Mouse (Mus musculus): Measurements from ENCODE around the gene Pcif1. TPM values are rescaled to one million over a fixed set of nuclear protein-coding genes. Genes with fewer than 3 reads are reported as not detected.
"Not testable (repeated sequence)": the region's sequence is repeated elsewhere in the genome, so short reads cannot be mapped to it uniquely, and the experiment has no call there.

The Pcif1 gene
- total RNA-seq, 2 experiments from 2014 or later: 25.6 TPM

GRCm38 (mm10) chr2:164871602-164872303 lies 7.4 kb upstream of the Pcif1 start:
- no peak overlapping the region for H3K27ac ChIP-seq
- no peak; the same call in 1 of the 2 replicates for TF ChIP-seq CTCF (IDR thresholded peaks at IDR 0.05)
- H3K4me3 ChIP-seq: no peak overlapping the region
- no peak for DNase-seq
- intact Hi-C loops (cut with DNase I): no loop called here

- no peak for TF ChIP-seq CTCF (IDR thresholded peaks at IDR 0.05)
- peak overlapping the region; percentile 64 for H3K4me3 ChIP-seq
- peak overlapping the region; percentile 100 for H3K27ac ChIP-seq
- DNase-seq: no peak
- intact Hi-C loops (cut with DNase I): no loop called here
These were observed 5.5 kb upstream of the Pcif1 start for GRCm38 (mm10) chr2:164873621-164874020.

DNA sequence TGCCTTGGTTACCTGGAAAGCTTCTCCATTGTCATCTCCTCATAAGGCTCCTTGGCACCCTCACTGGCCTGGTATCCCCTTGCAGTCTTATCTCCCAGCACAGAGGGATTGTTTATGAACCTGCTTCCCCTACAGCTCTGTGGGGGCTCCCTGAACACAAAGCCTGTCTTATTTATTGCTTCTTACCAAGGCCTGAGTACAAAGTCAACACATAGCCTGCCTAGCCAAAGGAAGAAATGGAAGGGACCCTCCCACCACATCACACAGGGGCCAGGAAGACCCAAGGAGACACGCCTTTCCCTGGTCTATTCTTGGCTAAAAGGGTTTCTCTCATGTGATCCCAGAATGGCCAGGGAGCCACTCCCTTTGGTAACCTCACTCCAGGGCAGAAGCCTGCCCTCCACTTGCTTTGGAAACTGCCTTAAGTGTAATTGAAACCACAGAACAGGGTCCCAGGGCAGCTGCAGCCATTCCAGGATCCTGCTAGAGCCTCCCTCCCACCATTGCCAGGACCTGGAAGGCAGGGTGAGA lies 4.8 kb upstream of the Pcif1 start:
- H3K4me3 ChIP-seq: peak overlapping the region; percentile 64
- TF ChIP-seq CTCF (IDR thresholded peaks at IDR 0.05): no peak
- intact Hi-C loops (cut with DNase I): no loop called here
- H3K27ac ChIP-seq: peak overlapping the region; percentile 100
- DNase-seq: peak; percentile 68

DNA sequence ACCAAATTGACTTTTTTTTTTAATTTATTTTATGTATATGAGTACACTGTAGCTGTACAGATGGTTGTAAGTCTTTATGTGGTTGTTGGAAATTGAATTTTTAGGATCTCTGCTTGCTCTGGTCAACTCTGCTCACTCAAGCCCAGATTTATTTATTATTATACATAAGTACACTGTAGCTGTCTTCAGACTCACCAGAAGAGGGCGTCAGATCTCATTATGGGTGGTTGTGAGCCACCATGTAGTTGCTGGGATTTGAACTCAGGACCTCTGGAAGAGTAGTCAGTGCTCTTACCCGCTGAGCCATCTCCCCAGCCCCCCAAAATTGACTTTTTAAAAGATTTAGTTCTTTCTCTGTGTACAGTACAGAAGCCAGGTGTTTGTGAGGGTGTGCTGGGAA lies 3.5 kb upstream of the Pcif1 start:
- intact Hi-C loops (cut with DNase I): not testable (repeated sequence)

DNA sequence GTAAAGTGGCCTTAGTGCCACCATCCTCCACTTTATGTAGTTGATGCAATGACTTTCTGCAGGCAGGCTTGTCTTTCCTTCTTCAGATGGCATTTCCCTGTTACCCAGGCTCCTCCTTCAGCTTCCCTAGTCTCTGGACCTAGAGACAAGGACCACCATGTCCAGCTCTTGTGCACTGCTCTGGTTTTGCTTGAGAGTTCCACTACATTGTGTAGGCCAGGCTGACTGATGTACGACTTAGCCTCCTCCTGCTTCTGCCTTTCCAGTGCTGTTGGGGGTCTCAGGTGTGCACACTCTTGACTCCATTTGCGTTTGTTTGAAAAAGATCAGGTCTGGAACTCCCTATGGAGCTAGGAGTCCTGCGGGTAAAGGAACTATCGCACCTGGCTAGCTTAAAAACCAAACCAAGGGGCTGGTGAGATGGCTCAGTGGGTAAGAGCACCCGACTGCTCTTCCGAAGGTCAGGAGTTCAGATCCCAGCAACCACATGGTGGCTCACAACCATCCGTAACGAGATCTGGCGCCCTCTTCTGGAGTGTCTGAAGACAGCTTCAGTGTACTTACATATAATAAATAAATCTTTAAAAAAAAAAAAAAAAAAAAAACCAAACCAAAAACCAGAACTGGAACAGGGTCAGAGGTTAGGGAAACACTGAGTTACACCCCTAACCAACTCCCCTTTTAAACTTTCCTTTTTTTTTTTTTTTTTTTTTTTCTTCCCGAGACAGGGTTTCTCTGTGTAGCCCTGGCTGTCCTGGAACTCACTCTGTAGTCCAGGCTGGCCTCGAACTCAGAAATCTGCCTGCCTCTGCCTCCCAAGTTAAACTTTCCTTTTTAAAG lies 1.5 kb upstream of the Pcif1 start:
- DNase-seq: peak; percentile 11
- Histone ChIP-seq H3K4me3 (peak overlapping the region; percentile 95), H3K27ac (peak overlapping the region; percentile 100)
- intact Hi-C loops (cut with DNase I): loop anchor here (2.0 kb wide), 1 partner anchor 45 kb away; the partner anchor contains the start of genes Ctsa and Neurl2
- TF ChIP-seq CTCF (IDR thresholded peaks at IDR 0.05): peak; percentile 26; the same call in 1 of the 2 replicates

More for the DNA sequence above, 3.5 kb upstream of the Pcif1 start:
- H3K27ac ChIP-seq: peak overlapping the region; percentile 100
- not testable (repeated sequence) for H3K4me3 ChIP-seq
- peak; percentile 35 for TF ChIP-seq CTCF (IDR thresholded peaks at IDR 0.05)
- DNase-seq: peak; percentile 5

- peak; percentile 86 for DNase-seq
- H3K4me3 ChIP-seq: peak overlapping the region; percentile 95
- intact Hi-C loops (cut with DNase I): loop anchor here (1.0 to 2.0 kb wide), 2 partner anchors 33 to 46 kb away; partner anchors contain the start of genes Ctsa, Neurl2 and Zfp335
- H3K27ac ChIP-seq: peak overlapping the region; percentile 100
- peak; percentile 42 for TF ChIP-seq CTCF (IDR thresholded peaks at IDR 0.05)
These were observed 436 bp upstream of the Pcif1 start for GRCm38 (mm10) chr2:164878509-164879227.

DNA sequence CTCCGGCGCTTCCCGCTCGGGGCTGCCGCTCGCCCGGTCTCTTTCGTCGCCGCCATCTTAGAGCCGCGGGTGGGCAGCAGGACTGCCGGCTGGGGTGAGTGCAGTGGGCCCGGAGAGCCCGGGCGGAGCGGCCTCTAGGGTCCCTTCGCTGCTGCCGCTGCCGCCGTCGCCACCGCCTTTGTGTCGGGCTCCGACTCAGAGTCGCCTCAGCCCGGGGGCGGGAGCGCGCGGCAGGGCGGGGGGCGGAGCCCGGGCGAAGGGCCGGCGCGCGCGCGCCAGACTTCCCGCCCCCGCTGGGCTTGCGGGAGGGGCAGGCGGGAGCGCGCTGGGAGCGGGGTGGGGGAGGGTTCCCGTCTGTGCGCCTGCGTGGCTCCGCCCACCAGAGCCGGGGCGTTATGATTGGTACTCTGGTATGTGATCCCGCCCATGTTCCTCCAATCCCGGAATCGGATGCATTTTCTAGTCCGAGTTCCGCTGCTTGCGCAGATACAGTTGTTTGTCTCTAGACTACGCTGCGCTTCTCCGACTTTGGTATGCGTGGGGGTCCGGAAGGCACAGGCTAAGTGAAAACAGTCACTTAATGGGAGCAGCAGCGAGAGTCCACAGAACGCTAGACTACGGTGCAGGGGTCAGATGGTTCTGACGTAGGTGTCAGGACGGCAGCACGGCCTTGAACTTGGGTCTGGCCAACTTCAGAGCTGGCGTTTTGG lies 619 bp downstream of the Pcif1 start:
- intact Hi-C loops (cut with DNase I): loop anchor here (1.0 to 2.0 kb wide), 2 partner anchors 32 to 47 kb away; partner anchors contain the start of genes Ctsa, Neurl2 and Zfp335
- Histone ChIP-seq H3K27ac (peak overlapping the region; percentile 100), H3K4me3 (peak overlapping the region; percentile 95)
- peak; percentile 96 for DNase-seq
- no peak for TF ChIP-seq CTCF (IDR thresholded peaks at IDR 0.05)

GRCm38 (mm10) chr2:164882619-164883018 lies 3.5 kb downstream of the Pcif1 start:
- Histone ChIP-seq H3K4me3 (no peak overlapping the region), H3K27ac (0 out of 2 replicates have a peak overlapping the region, but pooled peaks have one; percentile 16)
- DNase-seq: peak; percentile 15
- no peak for TF ChIP-seq CTCF (IDR thresholded peaks at IDR 0.05)
- intact Hi-C loops (cut with DNase I): no loop called here

GRCm38 (mm10) chr2:164885788-164886187 lies 6.7 kb downstream of the Pcif1 start:
- DNase-seq: peak; percentile 90
- H3K4me3 ChIP-seq: 0 out of 2 replicates have a peak overlapping the region, but pooled peaks have one; percentile 3
- intact Hi-C loops (cut with DNase I): no loop called here
- no peak for TF ChIP-seq CTCF (IDR thresholded peaks at IDR 0.05)
- H3K27ac ChIP-seq: peak overlapping the region; percentile 83

DNA sequence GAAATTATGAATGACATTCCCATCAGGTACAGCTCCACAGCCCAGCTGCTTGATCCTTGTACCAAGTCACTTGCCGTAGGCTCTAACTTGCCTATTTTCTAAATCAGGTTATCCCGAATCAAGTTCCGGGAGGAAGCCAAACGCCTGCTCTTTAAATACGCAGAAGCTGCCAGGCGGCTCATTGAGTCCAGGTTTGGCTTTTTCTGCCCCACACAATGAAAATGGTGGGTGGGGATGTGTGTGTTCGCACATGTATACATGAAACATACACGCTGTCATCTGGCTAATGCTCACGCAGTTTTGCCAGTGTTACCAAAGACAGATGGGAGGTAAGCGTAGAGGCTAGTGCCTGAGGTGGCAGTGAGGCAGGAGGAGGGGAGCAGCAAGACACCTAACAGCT lies 7.5 kb downstream of the Pcif1 start:
- Histone ChIP-seq H3K27ac (no peak overlapping the region), H3K4me3 (no peak overlapping the region)
- intact Hi-C loops (cut with DNase I): no loop called here
- TF ChIP-seq CTCF (IDR thresholded peaks at IDR 0.05): no peak
- no peak for DNase-seq

DNA sequence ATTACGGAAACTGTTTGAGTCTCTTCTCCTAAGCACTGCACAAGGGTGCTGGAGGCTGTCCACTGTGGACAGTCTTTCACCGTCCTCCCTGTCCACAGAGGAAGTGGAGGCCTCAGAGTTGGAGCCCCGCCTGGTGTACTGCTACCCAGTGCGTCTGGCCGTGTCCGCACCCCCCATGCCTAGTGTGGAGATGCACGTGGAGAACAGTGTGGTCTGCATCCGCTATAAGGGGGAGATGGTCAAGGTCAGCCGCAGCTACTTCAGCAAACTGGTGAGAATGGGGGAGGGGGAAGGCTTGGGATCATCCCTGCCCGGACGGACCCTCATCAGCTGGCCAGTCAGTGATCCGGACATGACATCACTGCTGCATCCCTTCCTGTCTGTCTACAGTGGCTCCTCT lies 9.9 kb downstream of the Pcif1 start:
- no peak for TF ChIP-seq CTCF (IDR thresholded peaks at IDR 0.05)
- Histone ChIP-seq H3K27ac (no peak overlapping the region), H3K4me3 (no peak overlapping the region)
- peak; percentile 37 for DNase-seq
- intact Hi-C loops (cut with DNase I): no loop called here
